Comparison of ENCODE assay signal across 8 mouse cellular contexts in the genomic region with DNA sequence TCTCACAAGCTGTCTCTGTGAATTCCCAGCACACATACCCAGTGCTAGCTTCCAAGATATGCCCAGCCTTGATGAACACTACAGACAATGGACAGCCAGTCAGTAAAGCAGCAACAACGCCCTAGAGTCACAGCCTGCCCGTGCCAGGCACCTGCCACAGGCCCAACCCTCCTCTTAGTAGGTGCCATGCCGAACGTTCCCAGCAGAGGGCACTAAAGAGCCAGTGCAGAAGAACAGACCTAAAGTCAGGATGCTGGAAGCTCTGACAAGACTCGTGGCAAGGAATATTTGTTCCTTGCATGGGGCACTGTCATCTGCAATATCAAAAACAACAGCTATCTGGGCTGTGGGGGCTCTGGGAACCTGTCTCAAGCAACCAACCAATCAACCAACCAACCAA. TPM values are rescaled to one million over a fixed set of nuclear protein-coding genes. Genes with fewer than 3 reads are reported as not detected.
DNase-seq lines count a peak whose midpoint lies in the region; ATAC-seq and TF ChIP-seq lines count a peak whose summit lies in the region.

No protein-coding gene starts in this region.

- no peak overlapping the region for H3K27ac ChIP-seq in kidney, embryonic 16.5 days (ENCODE audit: low read length)
- no peak overlapping the region for H3K27ac ChIP-seq in limb, embryonic 14.5 days (replicated peaks; ENCODE audit: low read depth, low read length)
- H3K27ac ChIP-seq in neural tube, embryonic 11.5 days (ENCODE audit: low read depth, low read length): no peak overlapping the region

- no peaks in the 10 kb centered on the region for H3K9me3 ChIP-seq in kidney, embryonic 16.5 days (ENCODE audit: low read length)
- no peaks in the 10 kb centered on the region for H3K9me3 ChIP-seq in limb, embryonic 14.5 days (ENCODE audit: control insufficient read depth, low read length)
- no peaks in the 10 kb centered on the region for H3K9me3 ChIP-seq in neural tube, embryonic 11.5 days (ENCODE audit: control insufficient read depth, low read length)

- H3K4me1 ChIP-seq in kidney, embryonic 16.5 days (ENCODE audit: insufficient read depth, low read length): peaks cover 22% of the 10 kb centered on the region
- peaks cover 7% of the 10 kb centered on the region for H3K4me1 ChIP-seq in limb, embryonic 14.5 days (ENCODE audit: control insufficient read depth, insufficient read depth, low read length)
- peaks cover 17% of the 10 kb centered on the region for H3K4me1 ChIP-seq in neural tube, embryonic 11.5 days (ENCODE audit: control insufficient read depth, insufficient read depth, low read length)

- peaks cover 42% of the 10 kb centered on the region for H3K36me3 ChIP-seq in kidney, embryonic 16.5 days (ENCODE audit: insufficient read depth, low read length)
- peaks cover 44% of the 10 kb centered on the region for H3K36me3 ChIP-seq in limb, embryonic 14.5 days (ENCODE audit: control insufficient read depth, insufficient read depth, low read length)
- H3K36me3 ChIP-seq in neural tube, embryonic 11.5 days (ENCODE audit: control insufficient read depth, insufficient read depth, low read length): peaks cover 21% of the 10 kb centered on the region

- H3K4me3 ChIP-seq in kidney, embryonic 16.5 days (ENCODE audit: low read length): no peak overlapping the region
- H3K4me3 ChIP-seq in limb, embryonic 14.5 days (replicated peaks; ENCODE audit: low read length): no peak overlapping the region
- H3K4me3 ChIP-seq in neural tube, embryonic 11.5 days (ENCODE audit: low read depth, low read length): no peak overlapping the region

- no peak for ATAC-seq in kidney, embryonic 16.5 days (ENCODE audit: low FRiP score, low TSS enrichment)
- ATAC-seq in frontal cortex, adult (ENCODE audit: low TSS enrichment): peak; percentile 22
- no peak for ATAC-seq in limb, embryonic 14.5 days (ENCODE audit: low FRiP score, low read depth)
- no peak for ATAC-seq in neural tube, embryonic 11.5 days (ENCODE audit: insufficient read depth, low FRiP score, low TSS enrichment)

- H3K27me3 ChIP-seq in kidney, embryonic 16.5 days (ENCODE audit: insufficient read depth, low read length): no peaks in the 10 kb centered on the region
- H3K27me3 ChIP-seq in limb, embryonic 14.5 days (ENCODE audit: control insufficient read depth, insufficient read depth, low read length): no peaks in the 10 kb centered on the region
- no peaks in the 10 kb centered on the region for H3K27me3 ChIP-seq in neural tube, embryonic 11.5 days (ENCODE audit: control insufficient read depth, insufficient read depth, low read length)

- H3K4me2 ChIP-seq in kidney, embryonic 16.5 days (replicated peaks; ENCODE audit: low read depth, low read length): no peak overlapping the region
- H3K4me2 ChIP-seq in limb, embryonic 14.5 days (replicated peaks; ENCODE audit: low read depth, low read length, severe bottlenecking): no peak overlapping the region
- H3K4me2 ChIP-seq in neural tube, embryonic 11.5 days (ENCODE audit: low read depth): no peak overlapping the region

- no peak overlapping the region; the same call in 1 of the 2 replicates for H3K9ac ChIP-seq in kidney, embryonic 16.5 days (replicated peaks; ENCODE audit: low read length)
- no peak overlapping the region for H3K9ac ChIP-seq in limb, embryonic 14.5 days (ENCODE audit: low read depth, low read length, severe bottlenecking)
- no peak overlapping the region for H3K9ac ChIP-seq in neural tube, embryonic 11.5 days (ENCODE audit: low read length)

- peak; percentile 92 for DNase-seq in kidney, adult 18-20 months
- peak; percentile 79 for DNase-seq in c-Kit-positive CD71-negative TER-119-negative erythroid progenitor cells, embryonic 14.5 days (ENCODE audit: low read depth)
- peak; percentile 74 to 92 for DNase-seq in kidney, adult 8-10 months
- DNase-seq in limb, embryonic 14.5 days (ENCODE audit: low spot score): peak; percentile 68
- peak; percentile 84 for DNase-seq in neural tube, embryonic 11.5 days (ENCODE audit: low spot score)
- peak; percentile 51 to 67 for DNase-seq in thymus, adult 18-20 months

- WGBS in kidney, embryonic 16.5 days: 16% methylated on average over 5 of the region's 5 CpGs
- 20% methylated on average over 5 of the region's 5 CpGs for WGBS in limb, embryonic 14.5 days
- WGBS in neural tube, embryonic 11.5 days: 25% methylated on average over 5 of the region's 5 CpGs

- no peak for TF ChIP-seq POLR2A in limb, embryonic 14.5 days (IDR thresholded peaks at IDR 0.05; ENCODE audit: borderline replicate concordance, extremely low read depth, insufficient read depth, insufficient read length)

RNA-seq across cellular contexts. Expression of gene Ctbp1, which starts 4.2 kb away (rescaled TPM):
- 312 and 350 TPM in 2 replicates for polyA plus RNA-seq in kidney, embryonic 16.5 days (2015; fragmentation: Nextera tagmentation; extraction: Ambion mirVana)
- polyA plus RNA-seq in limb, embryonic 14.5 days (2012; rRNA removed): 266 and 270 TPM in 2 replicates
- polyA plus RNA-seq in limb, embryonic 14.5 days (2014; fragmentation: Nextera tagmentation; extraction: Ambion mirVana): 341 and 376 TPM in 2 replicates
- 591 and 593 TPM in 2 replicates for polyA plus RNA-seq in neural tube, embryonic 11.5 days (2014; fragmentation: Nextera tagmentation; extraction: Ambion mirVana)

RNA-seq across cellular contexts. Expression of gene Spon2, which starts 52.3 kb away (rescaled TPM):
- 7.9 and 10.9 TPM in 2 replicates for polyA plus RNA-seq in kidney, embryonic 16.5 days (2015; fragmentation: Nextera tagmentation; extraction: Ambion mirVana)
- 26.0 and 28.8 TPM in 2 replicates for polyA plus RNA-seq in limb, embryonic 14.5 days (2012; rRNA removed)
- 23.1 and 23.9 TPM in 2 replicates for polyA plus RNA-seq in limb, embryonic 14.5 days (2014; fragmentation: Nextera tagmentation; extraction: Ambion mirVana)
- polyA plus RNA-seq in neural tube, embryonic 11.5 days (2014; fragmentation: Nextera tagmentation; extraction: Ambion mirVana): 2.4 and 2.6 TPM in 2 replicates
